In genomic region chr16:84784966-84785365, GRCm38 (mm10) we compare ENCODE assay signal across 14 mouse cellular contexts.
"Had no signal": no experiment of that assay in that cellular context is flagged by ENCODE, and none has a peak within 500 bp of the region (broad histone marks: within the 10 kb centered on the region; RNA-seq: fewer than 3 reads in every experiment).

No protein-coding gene starts in this region.

- H3K27ac ChIP-seq: kidney, embryonic 15.5 days; limb, embryonic 15.5 days; liver, embryonic 12.5 days; neural tube, embryonic 12.5 days had no signal

- DNase-seq: kidney, adult 2 months; kidney, postnatal 14 days; layer of hippocampus, postnatal 36 days; lung, embryonic 14.5 days; lung, postnatal 10 days; lung, postnatal 4 days; right cerebral cortex, postnatal 4 days; spleen, adult 18-20 months; thymus, adult 18-20 months; thymus, postnatal 14 days had no signal

- H3K9ac ChIP-seq: kidney, embryonic 15.5 days; limb, embryonic 15.5 days; liver, embryonic 12.5 days; lung, embryonic 14.5 days; neural tube, embryonic 12.5 days had no signal

- H3K4me1 ChIP-seq: kidney, embryonic 15.5 days; limb, embryonic 15.5 days; liver, embryonic 12.5 days; neural tube, embryonic 12.5 days had no signal

- H3K4me2 ChIP-seq: kidney, embryonic 15.5 days; limb, embryonic 15.5 days; liver, embryonic 12.5 days; lung, embryonic 14.5 days; neural tube, embryonic 12.5 days had no signal

- H3K36me3 ChIP-seq: kidney, embryonic 15.5 days; limb, embryonic 15.5 days; liver, embryonic 12.5 days had no signal

- ATAC-seq: liver, embryonic 12.5 days had no signal

- H3K27me3 ChIP-seq: kidney, embryonic 15.5 days; limb, embryonic 15.5 days; liver, embryonic 12.5 days; neural tube, embryonic 12.5 days had no signal

- H3K9me3 ChIP-seq: kidney, embryonic 15.5 days; limb, embryonic 15.5 days; liver, embryonic 12.5 days; neural tube, embryonic 12.5 days had no signal

- H3K4me3 ChIP-seq: kidney, embryonic 15.5 days; limb, embryonic 15.5 days; liver, embryonic 12.5 days; neural tube, embryonic 12.5 days had no signal
